Mouse (Mus musculus) spleen, adult 2 months (tissue): Measurements from ENCODE around the gene Gpr183.

Experiments used
- CTCF ChIP-seq: fragments of 200-500 bp; IDR thresholded peaks from 2 replicates; pipeline ENCODE4 v1.5.1; 2011; ENCODE audit warnings: mild to moderate bottlenecking, inconsistent platforms; ENCODE audit not compliant: insufficient read depth, insufficient read length, insufficient replicate concordance; ENCODE audit errors: extremely low read depth
- POLR2A ChIP-seq: fragments of 200-500 bp; IDR thresholded peaks from 2 replicates; pipeline ENCODE4 v1.6.1; 2011; ENCODE audit warnings: low read depth, low read length, inconsistent platforms

GRCm38 (mm10) chr14:121936356-121936755, 28.6 kb downstream of the Gpr183 start:
- no peak for TF ChIP-seq CTCF
- no peak for TF ChIP-seq POLR2A
